8 mouse cellular contexts compared by ENCODE assay signal in genomic region chr8:117261702-117262101, GRCm38 (mm10). TPM values are rescaled to one million over a fixed set of nuclear protein-coding genes. Genes with fewer than 3 reads are reported as not detected.
A peak's percentile ranks its signal among the peaks of the same experiment; 100 is the strongest.
DNase-seq lines count a peak whose midpoint lies in the region; ATAC-seq lines count a peak whose summit lies in the region.

No protein-coding gene starts in this region.

- H3K27ac ChIP-seq in hindbrain, embryonic 14.5 days: peak overlapping the region; percentile 95; the same call in 1 of the 2 replicates
- peak overlapping the region; percentile 94 for H3K27ac ChIP-seq in midbrain, embryonic 13.5 days

- H3K4me2 ChIP-seq in hindbrain, embryonic 14.5 days (replicated peaks): peak overlapping the region; percentile 94
- peak overlapping the region; percentile 77 for H3K4me2 ChIP-seq in midbrain, embryonic 13.5 days (replicated peaks)

- intact Hi-C loops in gastrocnemius, postnatal 14 days (cut with DNase I; ENCODE audit: low total_unique reads): no loop called here
- intact Hi-C loops in heart, postnatal 14 days (cut with DNase I): no loop called here

- ATAC-seq in CD4-positive, CD25-positive, alpha-beta regulatory T cell, adult 4 months: peak; percentile 16
- ATAC-seq in hindbrain, embryonic 14.5 days (ENCODE audit: low FRiP score): no peak
- no peak for ATAC-seq in midbrain, embryonic 13.5 days

- H3K4me3 ChIP-seq in hindbrain, embryonic 14.5 days (replicated peaks; ENCODE audit: low read length): peak overlapping the region; percentile 99
- peak overlapping the region; percentile 100 for H3K4me3 ChIP-seq in midbrain, embryonic 13.5 days (replicated peaks)

- H3K4me1 ChIP-seq in hindbrain, embryonic 14.5 days (replicated peaks; ENCODE audit: control insufficient read depth, insufficient read depth, low read length): peaks cover 48% of the 10 kb centered on the region
- peaks cover 59% of the 10 kb centered on the region for H3K4me1 ChIP-seq in midbrain, embryonic 13.5 days (replicated peaks)

- 15% methylated on average over 9 of the region's 9 CpGs for WGBS in hindbrain, embryonic 14.5 days
- WGBS in midbrain, embryonic 13.5 days: 13% methylated on average over 9 of the region's 9 CpGs

- DNase-seq in Muller cell, postnatal 12 days (ENCODE audit: inconsistent ontology term): peak; percentile 25
- no peak for DNase-seq in hindbrain, embryonic 14.5 days (ENCODE audit: low spot score)
- DNase-seq in right cerebral cortex, postnatal 10 days (ENCODE audit: low spot score in 2 of 2): no peak
- DNase-seq in gastrocnemius, postnatal 14 days: no peak
- no peak for DNase-seq in frontal cortex, postnatal 14 days (ENCODE audit: low spot score in 2 of 2)
- DNase-seq in heart, postnatal 14 days: no peak

- no peaks in the 10 kb centered on the region for H3K9me3 ChIP-seq in hindbrain, embryonic 14.5 days (ENCODE audit: control insufficient read depth, low read length)
- H3K9me3 ChIP-seq in midbrain, embryonic 13.5 days: no peaks in the 10 kb centered on the region

- H3K27me3 ChIP-seq in hindbrain, embryonic 14.5 days (ENCODE audit: control insufficient read depth, insufficient read depth, low read length): no peaks in the 10 kb centered on the region
- no peaks in the 10 kb centered on the region for H3K27me3 ChIP-seq in midbrain, embryonic 13.5 days

- H3K36me3 ChIP-seq in hindbrain, embryonic 14.5 days (replicated peaks; ENCODE audit: control insufficient read depth, insufficient read depth): no peaks in the 10 kb centered on the region
- H3K36me3 ChIP-seq in midbrain, embryonic 13.5 days: no peaks in the 10 kb centered on the region

- peak overlapping the region; percentile 99 for H3K9ac ChIP-seq in hindbrain, embryonic 14.5 days
- H3K9ac ChIP-seq in midbrain, embryonic 13.5 days (replicated peaks): peak overlapping the region; percentile 99

RNA-seq across cellular contexts. Expression of gene Cmip, which starts 4.8 kb away (rescaled TPM):
- 10 to 100 TPM; 28.6 to 31.0 TPM for polyA plus RNA-seq in CD4-positive, CD25-positive, alpha-beta regulatory T cell, adult 4 months (2017; shearing (Covaris generic))
- polyA plus RNA-seq in hindbrain, embryonic 14.5 days (2014; fragmentation: Nextera tagmentation; extraction: Ambion mirVana): 131 and 143 TPM in 2 replicates
- 65.3 and 71.7 TPM in 2 replicates for polyA plus RNA-seq in midbrain, embryonic 13.5 days (2015; fragmentation: Nextera tagmentation; extraction: Ambion mirVana)
- 10 to 100 TPM; 16.2 to 16.4 TPM for total RNA-seq in gastrocnemius, postnatal 14 days (2021)
- 10 to 100 TPM; 29.5 to 30.9 TPM for total RNA-seq in heart, postnatal 14 days (2021)
